Mouse (Mus musculus) myocyte (in vitro differentiated cells): ENCODE measurements around the gene Lrg1. TPM values are rescaled to one million over a fixed set of nuclear protein-coding genes. Genes with fewer than 3 reads are reported as not detected.
"Not testable (repeated sequence)": the region's sequence is repeated elsewhere in the genome, so short reads cannot be mapped to it uniquely, and the experiment has no call there.

ENCODE experiments used
- H3K27me3 ChIP-seq: one replicate; pipeline ENCODE4 v1.6.1; 2011; ENCODE audit not compliant: control insufficient read depth, insufficient read depth, insufficient read length
- H3K36me3 ChIP-seq: one replicate; pipeline ENCODE4 v1.6.1; 2011; ENCODE audit not compliant: control insufficient read depth, insufficient read depth
- H3K4me2 ChIP-seq: one replicate; pipeline ENCODE4 v1.6.1; 2011; ENCODE audit warnings: low read depth, control low read depth
- H3K4me3 ChIP-seq: one replicate; pipeline ENCODE4 v1.5.1; 2011; ENCODE audit warnings: mild to moderate bottlenecking, control low read depth, moderate library complexity
- H3K79me2 ChIP-seq: one replicate; pipeline ENCODE4 v1.6.1; 2011; ENCODE audit not compliant: control insufficient read depth, insufficient read depth
- H3ac ChIP-seq: one replicate; pipeline ENCODE4 v1.6.1; 2011; ENCODE audit not compliant: control insufficient read depth, insufficient read length
- CEBPB ChIP-seq: IDR thresholded peaks from 2 replicates; pipeline ENCODE4 v1.6.1; 2011; ENCODE audit warnings: mild to moderate bottlenecking, moderate library complexity; ENCODE audit not compliant: poor library complexity, insufficient read depth, severe bottlenecking
- E2F4 ChIP-seq: IDR thresholded peaks from one replicate; pipeline ENCODE4 v1.6.1; 2011; ENCODE audit warnings: mild to moderate bottlenecking, control low read depth, moderate library complexity; ENCODE audit not compliant: insufficient read depth
- MAX ChIP-seq: IDR thresholded peaks from one replicate; pipeline ENCODE4 v1.6.1; 2011; ENCODE audit warnings: low read depth, mild to moderate bottlenecking, control low read depth
- MYOD1 ChIP-seq, 3 experiments: IDR thresholded peaks; one replicate each; pipeline ENCODE4 v1.6.1; 2011; ENCODE audit warnings: control low read depth in 2 of 3, low read depth in 2 of 3, mild to moderate bottlenecking in 2 of 3, moderate library complexity in 1 of 3; ENCODE audit not compliant: insufficient read length in 2 of 3, control insufficient read depth in 1 of 3
- MYOG ChIP-seq, 3 experiments: IDR thresholded peaks; one replicate each; pipeline ENCODE4 v1.6.1; 2011; ENCODE audit warnings: control low read depth in 2 of 3, low read depth in 2 of 3, mild to moderate bottlenecking in 2 of 3; ENCODE audit not compliant: insufficient read length in 2 of 3, control insufficient read depth in 1 of 3, insufficient read depth in 1 of 3
- POLR2A ChIP-seq: IDR thresholded peaks from one replicate; pipeline ENCODE4 v1.6.1; 2011; ENCODE audit warnings: low read depth, mild to moderate bottlenecking, control low read depth, moderate library complexity; ENCODE audit not compliant: insufficient read length
- POLR2AphosphoS2 ChIP-seq: IDR thresholded peaks from one replicate; pipeline ENCODE4 v1.6.1; 2011; ENCODE audit warnings: low read depth, control low read depth; ENCODE audit not compliant: insufficient read length
- REST ChIP-seq: IDR thresholded peaks from one replicate; pipeline ENCODE4 v1.6.1; 2011; ENCODE audit warnings: mild to moderate bottlenecking, control low read depth, moderate library complexity; ENCODE audit not compliant: insufficient read depth, insufficient read length
- SRF ChIP-seq: IDR thresholded peaks from one replicate; pipeline ENCODE4 v1.6.1; 2011; ENCODE audit warnings: low read depth; ENCODE audit not compliant: control insufficient read depth, insufficient read length
- TCF12 ChIP-seq: IDR thresholded peaks from one replicate; pipeline ENCODE4 v1.6.1; 2011; ENCODE audit warnings: mild to moderate bottlenecking, control low read depth; ENCODE audit not compliant: poor library complexity, insufficient read depth, severe bottlenecking
- TCF3 ChIP-seq: IDR thresholded peaks from one replicate; pipeline ENCODE4 v1.6.1; 2011; ENCODE audit warnings: low read depth, control low read depth; ENCODE audit not compliant: insufficient read length
- USF1 ChIP-seq: IDR thresholded peaks from one replicate; pipeline ENCODE4 v1.6.1; 2011; ENCODE audit warnings: low read depth, mild to moderate bottlenecking, control low read depth, moderate library complexity
- polyA plus RNA-seq: library from polyadenylated mRNA; unstranded; fragments of >200 nt; fragmentation: generic; extraction: Trizol; gene quantifications from one replicate; pipeline ENCODE4 v1.2.1, GENCODE M21; 2012; ENCODE audit warnings: missing spikeins

Lrg1 gene
- polyA plus RNA-seq, 1 experiment, result 0.04 TPM

GRCm38 (mm10) chr17:56107736-56108135 is 14.1 kb downstream of the Lrg1 start:
- H3K4me3 ChIP-seq, result no peak overlapping the region
- H3K27me3 ChIP-seq, result no peaks in the 10 kb centered on the region
- H3K4me2 ChIP-seq, result no peak overlapping the region
- no peak for TF ChIP-seq POLR2A
- no peak for TF ChIP-seq E2F4
- no peak for TF ChIP-seq USF1
- TF ChIP-seq CEBPB, result no peak
- TF ChIP-seq TCF3, result no peak
- TF ChIP-seq POLR2AphosphoS2, result no peak
- no peak for TF ChIP-seq MYOD1 (IDR thresholded peaks at IDR 0.05; ENCODE audit: control insufficient read depth in 1 of 3, insufficient read length in 2 of 3, low read depth in 2 of 3)
- TF ChIP-seq SRF, result no peak
- TF ChIP-seq MYOG (IDR thresholded peaks at IDR 0.05; ENCODE audit: control insufficient read depth in 1 of 3, insufficient read depth in 1 of 3, insufficient read length in 2 of 3, low read depth in 2 of 3), result no peak
- H3ac ChIP-seq, result no peak overlapping the region
- no peaks in the 10 kb centered on the region for H3K36me3 ChIP-seq
- no peaks in the 10 kb centered on the region for H3K79me2 ChIP-seq

GRCm38 (mm10) chr17:56106981-56107380 is 14.8 kb downstream of the Lrg1 start:
- no peaks in the 10 kb centered on the region for H3K79me2 ChIP-seq
- no peaks in the 10 kb centered on the region for H3K27me3 ChIP-seq
- H3ac ChIP-seq, result no peak overlapping the region
- no peak overlapping the region for H3K4me3 ChIP-seq
- H3K36me3 ChIP-seq, result peaks cover 3% of the 10 kb centered on the region
- H3K4me2 ChIP-seq, result no peak overlapping the region
- TF ChIP-seq E2F4 (no peak), MYOD1 (IDR thresholded peaks at IDR 0.05; ENCODE audit: control insufficient read depth in 1 of 3, insufficient read length in 2 of 3, low read depth in 2 of 3) (no peak), TCF12 (no peak), POLR2A (no peak), SRF (no peak), CEBPB (no peak), MAX (no peak), REST (no peak), MYOG (IDR thresholded peaks at IDR 0.05; ENCODE audit: control insufficient read depth in 1 of 3, insufficient read depth in 1 of 3, insufficient read length in 2 of 3, low read depth in 2 of 3) (no peak), POLR2AphosphoS2 (no peak), USF1 (no peak)

GRCm38 (mm10) chr17:56106436-56106835 is 15.4 kb downstream of the Lrg1 start:
- not testable (repeated sequence) for H3K36me3 ChIP-seq, H3K79me2 ChIP-seq, H3K4me2 ChIP-seq, H3K4me3 ChIP-seq, H3K27me3 ChIP-seq, H3ac ChIP-seq

GRCm38 (mm10) chr17:56104821-56105220 is 17.0 kb downstream of the Lrg1 start:
- H3K36me3 ChIP-seq, H3K4me2 ChIP-seq, H3K79me2 ChIP-seq, H3K4me3 ChIP-seq, H3K27me3 ChIP-seq, H3ac ChIP-seq: not testable (repeated sequence)

- Histone ChIP-seq H3K27me3 (no peaks in the 10 kb centered on the region), H3K36me3 (peaks cover 3% of the 10 kb centered on the region), H3K4me3 (no peak overlapping the region), H3K4me2 (no peak overlapping the region), H3ac (no peak overlapping the region), H3K79me2 (no peaks in the 10 kb centered on the region)
- TF ChIP-seq USF1 (no peak), REST (no peak), CEBPB (no peak), E2F4 (no peak), POLR2AphosphoS2 (no peak), TCF12 (no peak), MAX (no peak)
These were observed 18.1 kb downstream of the Lrg1 start for GRCm38 (mm10) chr17:56103465-56104285.

GRCm38 (mm10) chr17:56102927-56103326 is 18.9 kb downstream of the Lrg1 start:
- Histone ChIP-seq H3ac (no peak overlapping the region), H3K4me2 (no peak overlapping the region), H3K27me3 (no peaks in the 10 kb centered on the region), H3K36me3 (peaks cover 3% of the 10 kb centered on the region), H3K79me2 (no peaks in the 10 kb centered on the region), H3K4me3 (no peak overlapping the region)
- TF ChIP-seq POLR2AphosphoS2 (no peak), REST (no peak), TCF12 (no peak), SRF (no peak), USF1 (no peak), MAX (no peak), POLR2A (no peak)
